Mouse (Mus musculus) ES-E14 (cell line): Measurements from ENCODE around the gene Gnl1. TPM values are rescaled to one million over a fixed set of nuclear protein-coding genes. Genes with fewer than 3 reads are reported as not detected.
"Not testable (repeated sequence)": the region's sequence is repeated elsewhere in the genome, so short reads cannot be mapped to it uniquely, and the experiment has no call there.

ENCODE experiments used
- DNase-seq: peaks from one replicate; pipeline ENCODE4 v3.0.0-alpha.2; 2013; ENCODE audit warnings: low read depth, low spot score
- H3K27ac ChIP-seq: 2 replicates; pipeline ENCODE4 v1.5.1; 2012; ENCODE audit warnings: low read depth, mild to moderate bottlenecking, low read length, moderate library complexity, mixed read lengths; ENCODE audit not compliant: poor library complexity, insufficient read depth, severe bottlenecking
- H3K36me3 ChIP-seq: 2 replicates; pipeline ENCODE4 v1.6.1; 2012; ENCODE audit warnings: mild to moderate bottlenecking, low read length, moderate library complexity, mixed read lengths; ENCODE audit not compliant: control insufficient read depth, poor library complexity, insufficient read depth, severe bottlenecking
- H3K4me1 ChIP-seq, 2 experiments: fragments of 150-350 bp in 1 of 2; sonication (generic) in 1 of 2; 2 replicates each; pipeline ENCODE4 v1.6.1; 2012; ENCODE audit warnings: low read length in 2 of 2, mild to moderate bottlenecking in 1 of 2, mixed read lengths in 1 of 2; ENCODE audit not compliant: control insufficient read depth in 2 of 2, insufficient read depth in 2 of 2, poor library complexity in 1 of 2
- H3K4me3 ChIP-seq, 2 experiments: fragments of 150-350 bp in 1 of 2; sonication (generic) in 1 of 2; 2 replicates each; pipeline ENCODE4 v1.5.1; 2012; ENCODE audit warnings: low read length in 2 of 2, low read depth in 1 of 2, mild to moderate bottlenecking in 1 of 2, mixed read lengths in 1 of 2; ENCODE audit not compliant: insufficient read depth in 1 of 2, poor library complexity in 1 of 2, severe bottlenecking in 1 of 2
- H3K9ac ChIP-seq: 2 replicates; pipeline ENCODE4 v1.6.1; 2012; ENCODE audit warnings: low read depth, mild to moderate bottlenecking, low read length, mixed read lengths; ENCODE audit not compliant: poor library complexity, insufficient read depth, severe bottlenecking
- H3K9me3 ChIP-seq: fragments of 150-350 bp; sonication (generic); 2 replicates; pipeline ENCODE4 v1.6.1; 2012; ENCODE audit warnings: low read depth, mild to moderate bottlenecking, low read length; ENCODE audit not compliant: control insufficient read depth, insufficient read depth
- CHD2 ChIP-seq: IDR thresholded peaks from 2 replicates; pipeline ENCODE4 v1.6.1; 2014; ENCODE audit warnings: mild to moderate bottlenecking, low read depth, low read length, inconsistent platforms
- HCFC1 ChIP-seq: IDR thresholded peaks from 2 replicates; pipeline ENCODE4 v1.6.1; 2012; ENCODE audit warnings: low read length, inconsistent platforms, borderline replicate concordance; ENCODE audit not compliant: insufficient read depth
- MAFK ChIP-seq: IDR thresholded peaks from 2 replicates; pipeline ENCODE4 v1.6.1; 2014; ENCODE audit warnings: mild to moderate bottlenecking, low read depth, low read length, inconsistent platforms; ENCODE audit not compliant: insufficient read depth
- ZC3H11A ChIP-seq: IDR thresholded peaks from 2 replicates; pipeline ENCODE4 v1.6.1; 2012; ENCODE audit warnings: low read depth, mild to moderate bottlenecking, inconsistent platforms, low read length, borderline replicate concordance
- ZNF384 ChIP-seq: IDR thresholded peaks from 2 replicates; pipeline ENCODE4 v1.6.1; 2012; ENCODE audit warnings: low read depth, low read length, inconsistent platforms
- in situ Hi-C, 2 experiments: fragments of 600-800 bp; cut with MboI; formaldehyde crosslinking; loops; one replicate each; pipeline ENCODE4 v1.15.1; 2025; ENCODE audit warnings: low sequenced_read_pairs in 2 of 2, inconsistent platforms in 1 of 2; ENCODE audit not compliant: unreplicated experiment in 2 of 2
- total RNA-seq: library from RNA; depleted of rRNA; stranded (reverse); fragments of 300-350 nt; gene quantifications from 2 replicates; pipeline ENCODE4 v1.2.3, GENCODE M21; 2012

The Gnl1 gene
- total RNA-seq, 1 experiment: 51.6 TPM

GRCm38 (mm10) chr17:35937700-35938348 is 41.8 kb upstream of the Gnl1 start:
- Histone ChIP-seq H3K36me3 (no peaks in the 10 kb centered on the region), H3K4me3 (no peak overlapping the region), H3K9ac (no peak overlapping the region), H3K27ac (no peak overlapping the region), H3K9me3 (no peaks in the 10 kb centered on the region), H3K4me1 (peaks cover 0 to 2% of the 10 kb centered on the region in 2 experiments; a peak in 2 of 4 replicates)
- peak; percentile 79 for DNase-seq
- TF ChIP-seq MAFK (no peak), ZC3H11A (peak; percentile 81; the same call in 1 of the 2 replicates), ZNF384 (no peak), CHD2 (no peak), HCFC1 (no peak)
- in situ Hi-C loops: no loop called here

GRCm38 (mm10) chr17:35939108-35939507 is 40.5 kb upstream of the Gnl1 start:
- Histone ChIP-seq H3K4me1 (peaks cover 0 to 2% of the 10 kb centered on the region in 2 experiments; a peak in 2 of 4 replicates), H3K27ac (peak overlapping the region; percentile 98), H3K9me3 (no peaks in the 10 kb centered on the region), H3K9ac (no peak overlapping the region), H3K36me3 (no peaks in the 10 kb centered on the region), H3K4me3 (peak overlapping the region in 1 of 2 experiments; percentile 50; a peak in 1 of 4 replicates)
- in situ Hi-C loops: no loop called here
- TF ChIP-seq ZC3H11A (no peak), CHD2 (no peak), MAFK (no peak), HCFC1 (peak; percentile 33; the same call in 1 of the 2 replicates), ZNF384 (peak; percentile 51; the same call in 1 of the 2 replicates)
- no peak for DNase-seq

GRCm38 (mm10) chr17:35939941-35940340 is 39.7 kb upstream of the Gnl1 start:
- Histone ChIP-seq H3K27ac (peak overlapping the region; percentile 98), H3K4me1 (peaks cover 0 to 2% of the 10 kb centered on the region in 2 experiments; a peak in 2 of 4 replicates), H3K9me3 (no peaks in the 10 kb centered on the region), H3K4me3 (peak overlapping the region in 1 of 2 experiments; percentile 50; a peak in 2 of 4 replicates), H3K36me3 (no peaks in the 10 kb centered on the region), H3K9ac (peak overlapping the region; percentile 36; the same call in 1 of the 2 replicates)
- TF ChIP-seq ZNF384 (peak; percentile 85), HCFC1 (no peak)
- DNase-seq: no peak
- in situ Hi-C loops: no loop called here

- H3K4me3 ChIP-seq, DNase-seq, in situ Hi-C loops, H3K36me3 ChIP-seq, H3K9me3 ChIP-seq, H3K27ac ChIP-seq, H3K9ac ChIP-seq, H3K4me1 ChIP-seq: not testable (repeated sequence)
These were observed 28.7 kb upstream of the Gnl1 start for GRCm38 (mm10) chr17:35950946-35951345.

- H3K36me3 ChIP-seq: peaks cover 15% of the 10 kb centered on the region
- H3K4me1 ChIP-seq, H3K4me3 ChIP-seq, H3K9ac ChIP-seq, H3K27ac ChIP-seq, DNase-seq, H3K9me3 ChIP-seq, in situ Hi-C loops: not testable (repeated sequence)
These were observed 27.1 kb upstream of the Gnl1 start for GRCm38 (mm10) chr17:35952559-35952958.
